Mouse (Mus musculus) forebrain, embryonic 11.5 days (tissue): ENCODE results near the gene Zc3h12b. TPM values are rescaled to one million over a fixed set of nuclear protein-coding genes. Genes with fewer than 3 reads are reported as not detected.
A peak's percentile ranks its signal among the peaks of the same experiment; 100 is the strongest.
"Not testable (repeated sequence)": the region's sequence is repeated elsewhere in the genome, so short reads cannot be mapped to it uniquely, and the experiment has no call there.

Experiments
- ATAC-seq: fragments of 200-750 bp; cut with Nextera tagmentation; replicated peaks from 2 replicates; pipeline ENCODE4 v1.8.0; 2017; ENCODE audit warnings: moderate TSS enrichment; ENCODE audit not compliant: low FRiP score
- DNase-seq: peaks from one replicate; pipeline ENCODE4 v3.0.0-alpha.2; 2017; ENCODE audit warnings: low spot score
- H3K27ac ChIP-seq: fragments of 300-500 bp; sonication (generic); 2 replicates; pipeline ENCODE4 v1.5.1; 2014; ENCODE audit warnings: low read depth, low read length
- H3K27me3 ChIP-seq: fragments of 300-500 bp; sonication (generic); 2 replicates; pipeline ENCODE4 v1.6.1; 2014; ENCODE audit warnings: mild to moderate bottlenecking, low read length, mixed read lengths; ENCODE audit not compliant: control insufficient read depth, insufficient read depth
- H3K36me3 ChIP-seq: fragments of 300-500 bp; sonication (generic); 2 replicates; pipeline ENCODE4 v1.6.1; 2014; ENCODE audit warnings: mild to moderate bottlenecking, low read length, moderate library complexity, mixed read lengths; ENCODE audit not compliant: control insufficient read depth, insufficient read depth
- H3K4me1 ChIP-seq: fragments of 300-500 bp; sonication (generic); replicated peaks from 2 replicates; pipeline ENCODE4 v1.6.1; 2014; ENCODE audit warnings: low read length, mixed read lengths; ENCODE audit not compliant: control insufficient read depth, insufficient read depth
- H3K4me2 ChIP-seq: fragments of 300-500 bp; sonication (generic); 2 replicates; pipeline ENCODE4 v1.6.1; 2014; ENCODE audit warnings: low read depth, mild to moderate bottlenecking, low read length, moderate library complexity, mixed read lengths; ENCODE audit not compliant: severe bottlenecking
- H3K4me3 ChIP-seq: fragments of 300-500 bp; sonication (generic); 2 replicates; pipeline ENCODE4 v1.5.1; 2014; ENCODE audit warnings: low read depth, low read length
- H3K9ac ChIP-seq: fragments of 300-500 bp; sonication (generic); 2 replicates; pipeline ENCODE4 v1.6.1; 2014; ENCODE audit warnings: low read length
- H3K9me3 ChIP-seq: fragments of 300-500 bp; sonication (generic); 2 replicates; pipeline ENCODE4 v1.6.1; 2016; ENCODE audit warnings: low read length, mixed read lengths; ENCODE audit not compliant: control insufficient read depth
- WGBS: fragments of 180-500 bp; shearing (Covaris S2); extraction: QIAGEN DNeasy Blood & Tissue Kit; methylation state at CpG from one replicate; pipeline ENCODE4 v1.1.7; 2014; 5-methylcytosine and 5-hydroxymethylcytosine counted together
- polyA plus RNA-seq: library from polyadenylated mRNA; unstranded; fragments of >200 nt; fragmentation: Nextera tagmentation; extraction: Ambion mirVana; gene quantifications from 2 replicates; pipeline ENCODE4 v1.2.1, GENCODE M21; 2014

Gene Zc3h12b
- polyA plus RNA-seq, 1 experiment from 2014 or later, result 3.6 TPM

GRCm38 (mm10) chrX:95935481-95935880 is 224.0 kb downstream of the Zc3h12b start:
- no peaks in the 10 kb centered on the region for H3K4me1 ChIP-seq
- no peak overlapping the region for H3K27ac ChIP-seq
- WGBS, result 94% methylated on average over 2 of the region's 2 CpGs
- H3K4me3 ChIP-seq, result no peak overlapping the region
- H3K9me3 ChIP-seq, result no peaks in the 10 kb centered on the region
- ATAC-seq (no peak), DNase-seq (no peak)
- no peak overlapping the region for H3K9ac ChIP-seq
- H3K36me3 ChIP-seq, result no peaks in the 10 kb centered on the region; the same call in 1 of the 2 replicates
- H3K4me2 ChIP-seq, result no peak overlapping the region
- H3K27me3 ChIP-seq, result no peaks in the 10 kb centered on the region

GRCm38 (mm10) chrX:95945496-95945895 is 234.0 kb downstream of the Zc3h12b start:
- H3K4me3 ChIP-seq, result no peak overlapping the region
- DNase-seq (no peak), ATAC-seq (no peak)
- H3K4me1 ChIP-seq, result no peaks in the 10 kb centered on the region
- no peaks in the 10 kb centered on the region; the same call in 1 of the 2 replicates for H3K36me3 ChIP-seq
- H3K27me3 ChIP-seq, result no peaks in the 10 kb centered on the region
- no peaks in the 10 kb centered on the region for H3K9me3 ChIP-seq
- no peak overlapping the region for H3K4me2 ChIP-seq
- WGBS, result 90% methylated on average over 2 of the region's 2 CpGs
- H3K9ac ChIP-seq, result no peak overlapping the region
- H3K27ac ChIP-seq, result no peak overlapping the region

- DNase-seq, result no peak
- Histone ChIP-seq H3K4me3 (no peak overlapping the region), H3K4me1 (no peaks in the 10 kb centered on the region), H3K4me2 (no peak overlapping the region), H3K9ac (no peak overlapping the region), H3K36me3 (no peaks in the 10 kb centered on the region; the same call in 1 of the 2 replicates), H3K9me3 (no peaks in the 10 kb centered on the region), H3K27me3 (no peaks in the 10 kb centered on the region), H3K27ac (no peak overlapping the region)
- ATAC-seq, result no peak
- 91% methylated on average over 4 of the region's 4 CpGs for WGBS
Measured at GRCm38 (mm10) chrX:95948135-95948534, 236.7 kb downstream of the Zc3h12b start.

GRCm38 (mm10) chrX:95950776-95951175 is 239.3 kb downstream of the Zc3h12b start:
- Histone ChIP-seq H3K9ac (no peak overlapping the region), H3K27me3 (no peaks in the 10 kb centered on the region), H3K4me2 (no peak overlapping the region), H3K4me1 (no peaks in the 10 kb centered on the region), H3K36me3 (no peaks in the 10 kb centered on the region; the same call in 1 of the 2 replicates), H3K27ac (no peak overlapping the region), H3K9me3 (no peaks in the 10 kb centered on the region), H3K4me3 (no peak overlapping the region)
- DNase-seq, result peak; percentile 51
- WGBS, result 50% methylated on average over 3 of the region's 3 CpGs
- ATAC-seq, result no peak

- Histone ChIP-seq H3K4me1 (no peaks in the 10 kb centered on the region), H3K27me3 (no peaks in the 10 kb centered on the region), H3K4me2 (peak within 1 kb of the TSS; percentile 58), H3K4me3 (peak within 1 kb of the TSS; percentile 46), H3K27ac (no peak within 1 kb of the TSS), H3K36me3 (no peaks in the 10 kb centered on the region; the same call in 1 of the 2 replicates), H3K9ac (peak within 1 kb of the TSS; percentile 55), H3K9me3 (no peaks in the 10 kb centered on the region)
- peak; percentile 87 for DNase-seq
- 23% methylated on average over 42 of the region's 42 CpGs for WGBS
- ATAC-seq, result peak; percentile 100
Measured at GRCm38 (mm10) chrX:95956497-95957293, 245.2 kb downstream of the Zc3h12b start, which contains the start of gene Las1l. Gene Las1l (minus strand): TSS chrX:95956962.

GRCm38 (mm10) chrX:95957461-95957860 is 246.0 kb downstream of the Zc3h12b start:
- not testable (repeated sequence) for H3K9ac ChIP-seq, H3K27me3 ChIP-seq, H3K9me3 ChIP-seq, H3K27ac ChIP-seq, H3K4me1 ChIP-seq, H3K36me3 ChIP-seq, DNase-seq
- H3K4me3 ChIP-seq, result peak overlapping the region; percentile 19; the same call in 1 of the 2 replicates
- H3K4me2 ChIP-seq, result peak overlapping the region; percentile 42
- 45% methylated on average over 11 of the region's 11 CpGs for WGBS
- peak; percentile 21; the same call in 1 of the 2 replicates for ATAC-seq

GRCm38 (mm10) chrX:95963366-95963765 is 251.9 kb downstream of the Zc3h12b start:
- Histone ChIP-seq H3K36me3 (no peaks in the 10 kb centered on the region), H3K4me1 (no peaks in the 10 kb centered on the region), H3K9ac (no peak overlapping the region), H3K9me3 (no peaks in the 10 kb centered on the region), H3K27me3 (no peaks in the 10 kb centered on the region), H3K27ac (no peak overlapping the region), H3K4me3 (no peak overlapping the region), H3K4me2 (no peak overlapping the region)
- DNase-seq (no peak), ATAC-seq (no peak)
- 91% methylated on average over 2 of the region's 2 CpGs for WGBS

GRCm38 (mm10) chrX:95965036-95965435 is 253.6 kb downstream of the Zc3h12b start:
- Histone ChIP-seq H3K4me3 (no peak overlapping the region), H3K9ac (no peak overlapping the region), H3K36me3 (no peaks in the 10 kb centered on the region), H3K4me1 (no peaks in the 10 kb centered on the region), H3K9me3 (no peaks in the 10 kb centered on the region), H3K4me2 (no peak overlapping the region), H3K27me3 (no peaks in the 10 kb centered on the region), H3K27ac (no peak overlapping the region)
- WGBS, result 81% methylated on average over 6 of the region's 6 CpGs
- no peak for DNase-seq
- no peak for ATAC-seq
